Mouse (Mus musculus): ENCODE data around the gene Ldb2.
A peak's percentile ranks its signal among the peaks of the same experiment; 100 is the strongest.

The Ldb2 gene

GRCm38 (mm10) chr5:44799053-44799860 lies at the start of gene Ldb2:
Ldb2 (minus strand) TSS chr5:44799680.
- peak; percentile 71 for DNase-seq (ENCODE audit: low read depth, low spot score)

- DNase-seq (ENCODE audit: low read depth, low spot score): no peak
These were observed 31.8 kb upstream of the Ldb2 start for GRCm38 (mm10) chr5:44831287-44831686.

GRCm38 (mm10) chr5:44815506-44815905 lies 16.0 kb upstream of the Ldb2 start:
- no peak for DNase-seq (ENCODE audit: low read depth, low spot score)

- DNase-seq (ENCODE audit: low read depth, low spot score): no peak
These were observed 6.5 kb upstream of the Ldb2 start for GRCm38 (mm10) chr5:44805960-44806359.

- peak; percentile 35 for DNase-seq (ENCODE audit: low read depth, low spot score)
These were observed 1.6 kb upstream of the Ldb2 start for GRCm38 (mm10) chr5:44801100-44801499.

GRCm38 (mm10) chr5:44799861-44800260 lies 381 bp upstream of the Ldb2 start:
- no peak for DNase-seq (ENCODE audit: low read depth, low spot score)

- DNase-seq (ENCODE audit: low read depth, low spot score): no peak
These were observed 987 bp downstream of the Ldb2 start for GRCm38 (mm10) chr5:44798493-44798892.

GRCm38 (mm10) chr5:44798056-44798455 lies 1.4 kb downstream of the Ldb2 start:
- DNase-seq (ENCODE audit: low read depth, low spot score): no peak

GRCm38 (mm10) chr5:44784591-44784990 lies 14.9 kb downstream of the Ldb2 start:
- no peak for DNase-seq (ENCODE audit: low read depth, low spot score)

GRCm38 (mm10) chr5:44779340-44779739 lies 20.1 kb downstream of the Ldb2 start:
- no peak for DNase-seq (ENCODE audit: low read depth, low spot score)

GRCm38 (mm10) chr5:44768472-44768871 lies 31.0 kb downstream of the Ldb2 start:
- DNase-seq (ENCODE audit: low read depth, low spot score): no peak

GRCm38 (mm10) chr5:44764911-44765310 lies 34.6 kb downstream of the Ldb2 start:
- DNase-seq (ENCODE audit: low read depth, low spot score): no peak

GRCm38 (mm10) chr5:44759178-44759577 lies 40.3 kb downstream of the Ldb2 start:
- DNase-seq (ENCODE audit: low read depth, low spot score): no peak

GRCm38 (mm10) chr5:44754156-44754910 lies 45.1 kb downstream of the Ldb2 start:
- no peak for DNase-seq (ENCODE audit: low read depth, low spot score)

- no peak for DNase-seq (ENCODE audit: low read depth, low spot score)
These were observed 53.8 kb downstream of the Ldb2 start for GRCm38 (mm10) chr5:44745706-44746105.

- DNase-seq (ENCODE audit: low read depth, low spot score): no peak
These were observed 63.1 kb downstream of the Ldb2 start for GRCm38 (mm10) chr5:44736366-44736765.

GRCm38 (mm10) chr5:44734131-44734723 lies 65.3 kb downstream of the Ldb2 start:
- no peak for DNase-seq (ENCODE audit: low read depth, low spot score)

GRCm38 (mm10) chr5:44729646-44730310 lies 69.7 kb downstream of the Ldb2 start:
- no peak for DNase-seq (ENCODE audit: low read depth, low spot score)

- no peak for DNase-seq (ENCODE audit: low read depth, low spot score)
These were observed 71.5 kb downstream of the Ldb2 start for GRCm38 (mm10) chr5:44727995-44728394.

GRCm38 (mm10) chr5:44726546-44727476 lies 72.7 kb downstream of the Ldb2 start:
- DNase-seq (ENCODE audit: low read depth, low spot score): no peak

GRCm38 (mm10) chr5:44725501-44725900 lies 74.0 kb downstream of the Ldb2 start:
- DNase-seq (ENCODE audit: low read depth, low spot score): no peak
